Mouse (Mus musculus) stomach, postnatal 0 days (tissue): ENCODE measurements around the gene Myo5a.

ENCODE experiments used
- CTCF ChIP-seq: IDR thresholded peaks from 2 replicates; pipeline ENCODE4 v1.5.1; 2016; ENCODE audit warnings: antibody characterized with exemption, low read depth, mild to moderate bottlenecking, moderate library complexity
- EP300 ChIP-seq: optimal IDR thresholded peaks from 2 replicates; pipeline ENCODE3; 2016; ENCODE audit warnings: antibody characterized with exemption

DNA sequence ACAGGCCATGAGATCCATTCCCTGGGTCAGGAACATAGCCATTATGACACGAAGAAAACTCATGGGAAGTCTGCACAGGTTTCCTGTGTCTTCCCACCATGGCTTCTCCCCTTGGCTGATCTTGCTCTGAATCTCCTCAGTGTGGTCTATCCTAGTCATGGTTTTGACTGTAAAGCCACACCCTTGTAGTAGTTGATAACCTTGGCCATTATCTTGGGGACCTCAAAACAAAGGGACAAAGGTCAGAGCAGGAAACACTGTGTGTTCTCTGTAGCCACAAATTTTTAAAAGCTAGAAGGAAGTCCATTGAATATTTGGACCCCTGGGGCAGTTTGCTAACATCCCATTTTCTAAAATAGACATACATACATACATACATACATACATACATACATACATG is 177.5 kb downstream of the Myo5a start:
- TF ChIP-seq CTCF, result no peak
- TF ChIP-seq EP300, result no peak
